ENCODE assay signal across 9 mouse cellular contexts in the genomic region with DNA sequence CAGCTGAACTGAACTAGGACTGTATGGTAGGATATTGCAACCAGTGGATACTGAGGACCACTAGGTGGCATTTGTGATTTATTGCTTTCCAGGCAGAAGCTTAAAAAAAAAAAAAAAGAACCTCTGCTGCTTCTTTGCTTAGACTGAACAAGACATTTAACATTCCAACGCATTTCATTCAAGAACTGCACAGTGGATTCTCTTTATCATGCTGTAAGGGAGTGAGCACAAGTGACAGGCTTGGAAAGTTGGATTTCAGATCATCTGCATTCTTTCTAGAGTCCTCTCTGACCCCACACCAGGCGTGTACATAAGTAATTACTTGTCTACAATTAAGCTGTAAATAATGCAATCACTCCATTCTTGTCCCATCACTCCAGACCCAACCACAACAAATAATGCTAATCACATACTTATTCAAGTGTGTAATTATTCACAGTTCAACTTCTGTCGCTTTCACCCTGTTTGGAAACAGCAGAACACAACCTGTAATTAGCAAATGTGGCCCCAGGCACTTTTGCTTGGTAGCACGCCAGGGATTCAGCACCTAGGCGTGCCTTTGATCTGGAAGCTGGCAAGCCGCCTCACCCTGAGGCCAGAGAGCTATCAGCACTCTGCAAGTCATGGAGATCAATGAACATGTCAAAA.
A peak's percentile ranks its signal among the peaks of the same experiment; 100 is the strongest.
DNase-seq lines count a peak whose midpoint lies in the region; ATAC-seq and TF ChIP-seq lines count a peak whose summit lies in the region.
"Had no signal": no experiment of that assay in that cellular context is flagged by ENCODE, and none has a peak within 500 bp of the region (broad histone marks: within the 10 kb centered on the region; RNA-seq: fewer than 3 reads in every experiment).

No protein-coding gene starts in this region.

- no peaks in the 10 kb centered on the region for H3K27me3 ChIP-seq in heart, postnatal 0 days (ENCODE audit: control insufficient read depth, insufficient read depth, low read length)

- no peak overlapping the region for H3K4me2 ChIP-seq in heart, postnatal 0 days (ENCODE audit: low read depth, low read length)

- H3K9ac ChIP-seq in heart, postnatal 0 days (replicated peaks; ENCODE audit: low read depth, low read length) = no peak overlapping the region

- no peaks in the 10 kb centered on the region for H3K9me3 ChIP-seq in heart, postnatal 0 days (replicated peaks; ENCODE audit: control insufficient read depth, low read length)

- no peak overlapping the region for H3K4me3 ChIP-seq in heart, postnatal 0 days (ENCODE audit: low read depth, low read length)

- DNase-seq in lung, postnatal 36 days = peak; percentile 2
- no peak for DNase-seq in lung, postnatal 25 days (ENCODE audit: low spot score)
- peak; percentile 88 to 93 for DNase-seq in cerebellum, postnatal 10 days
- peak; percentile 45 for DNase-seq in heart, postnatal 0 days (ENCODE audit: low spot score)
- DNase-seq in layer of hippocampus, postnatal 14 days (ENCODE audit: low spot score in 2 of 2) = peak; percentile 13 to 55
- DNase-seq in right cerebral cortex, postnatal 4 days = peak; percentile 24
- DNase-seq in c-Kit-positive CD71-positive TER-119-positive erythroid progenitor cells, embryonic 14.5 days (ENCODE audit: low spot score) = no peak

- peak; percentile 52 for TF ChIP-seq CTCF in heart, postnatal 0 days (IDR thresholded peaks at IDR 0.05; ENCODE audit: low read depth)

- H3K4me1 ChIP-seq in heart, postnatal 0 days (ENCODE audit: control insufficient read depth, insufficient read depth) = peaks cover 5% of the 10 kb centered on the region; the same call in 1 of the 2 replicates

- no peaks in the 10 kb centered on the region for H3K36me3 ChIP-seq in heart, postnatal 0 days (replicated peaks; ENCODE audit: control insufficient read depth, insufficient read depth, low read length)

- no peak overlapping the region for H3K27ac ChIP-seq in heart, postnatal 0 days (ENCODE audit: low read depth)
- H3K27ac ChIP-seq: macrophage had no signal

- TF ChIP-seq EP300 in heart, postnatal 0 days (IDR thresholded peaks at IDR 0.05; ENCODE audit: low read depth) = no peak

- ATAC-seq in heart, postnatal 0 days (ENCODE audit: insufficient read depth, low read depth) = no peak
- no peak for ATAC-seq in activated CD4-positive, CD25-positive, alpha-beta regulatory T cell, adult 4 months

- WGBS in heart, postnatal 0 days = 11% methylated on average over 6 of the region's 6 CpGs

Comparison
In these comparisons a context has a peak if more than half of its experiments do, and no peak if none do; other contexts are left out.
1. DNase-seq: peak in lung, postnatal 36 days (single experiment), cerebellum, postnatal 10 days (2 of 2), heart, postnatal 0 days (single experiment), layer of hippocampus, postnatal 14 days (2 of 2) and right cerebral cortex, postnatal 4 days (single experiment); none in lung, postnatal 25 days (single experiment) and c-Kit-positive CD71-positive TER-119-positive erythroid progenitor cells, embryonic 14.5 days (single experiment).